Mouse (Mus musculus) heart, adult 10 weeks (tissue): ENCODE results near the gene Nf1. TPM values are rescaled to one million over a fixed set of nuclear protein-coding genes. Genes with fewer than 3 reads are reported as not detected.

Experiments used
- polyA plus RNA-seq: library from polyadenylated mRNA; stranded (reverse); fragments of 350-450 nt; fragmentation: Illumina TruSeq; extraction: RNeasy Lipid Tissue Mini Kit (QIAGEN cat#74804); gene quantifications from one replicate; pipeline ENCODE4 v1.2.3, GENCODE M21; 2014; ENCODE audit warnings: low read depth, low replicate concordance

Gene Nf1
- 11.1 TPM for polyA plus RNA-seq

GRCm38 (mm10) chr11:79339234-79339807 is at the start of gene Nf1:
TSS of gene Nf1 (plus strand) at chr11:79339693.

GRCm38 (mm10) chr11:79296856-79297491 is 42.5 kb upstream of the Nf1 start, which contains the start of gene Gm9964:
TSS of gene Gm9964 (minus strand) at chr11:79296906.

GRCm38 (mm10) chr11:79503845-79504244 is 164.4 kb downstream of the Nf1 start, which contains the start of gene Omg:
TSS of gene Omg (minus strand) at chr11:79504084.

GRCm38 (mm10) chr11:79523560-79524309 is 184.2 kb downstream of the Nf1 start, which contains the start of gene Evi2b:
TSS of gene Evi2b (minus strand) at chr11:79523762.

GRCm38 (mm10) chr11:79530333-79530761 is 190.9 kb downstream of the Nf1 start, which contains the start of the genes Evi2 and Evi2a:
TSS of gene Evi2 (minus strand) at chr11:79530589.
TSS of gene Evi2a (minus strand) at chr11:79530609.

GRCm38 (mm10) chr11:79590664-79591590 is 251.4 kb downstream of the Nf1 start, which contains the start of gene Rab11fip4:
TSS of gene Rab11fip4 (plus strand) at chr11:79591212.

Other genes starting within 250 kb of the Nf1 start
- 4.9 TPM for gene Ksr1, start 193.3 kb upstream of the Nf1 start, polyA plus RNA-seq
- 31.8 TPM for gene Wsb1, start 85.0 kb upstream of the Nf1 start, polyA plus RNA-seq
- not detected for gene Gm9964, start 42.8 kb upstream of the Nf1 start, polyA plus RNA-seq
- gene Omg, start 164.4 kb downstream of the Nf1 start, polyA plus RNA-seq = not detected
- gene Evi2b, start 184.1 kb downstream of the Nf1 start, polyA plus RNA-seq = 1.8 TPM
- gene Evi2, start 190.9 kb downstream of the Nf1 start, polyA plus RNA-seq = 0.24 TPM
- 3.5 TPM for gene Evi2a, start 190.9 kb downstream of the Nf1 start, polyA plus RNA-seq